Mouse (Mus musculus): ENCODE results near the gene Gm14124.
"Not testable (repeated sequence)": the region's sequence is repeated elsewhere in the genome, so short reads cannot be mapped to it uniquely, and the experiment has no call there.

Gm14124 gene

GRCm38 (mm10) chr2:150257291-150257690 lies at the start of gene Gm14124:
Gene Gm14124, plus strand, starts transcription at chr2:150257517.
- DNase-seq = not testable (repeated sequence)

GRCm38 (mm10) chr2:150217600-150218362 lies 39.5 kb upstream of the Gm14124 start, which contains the start of gene Zfp937:
Gene Zfp937, plus strand, starts transcription at chr2:150218073.
- peak; percentile 79 to 87 for DNase-seq

- not testable (repeated sequence) for DNase-seq
Measured at GRCm38 (mm10) chr2:150218363-150218725, 39.0 kb upstream of the Gm14124 start.

- DNase-seq = not testable (repeated sequence)
Measured at GRCm38 (mm10) chr2:150223263-150223662, 34.1 kb upstream of the Gm14124 start.

- DNase-seq = no peak
Measured at GRCm38 (mm10) chr2:150243211-150243610, 14.1 kb upstream of the Gm14124 start.

- DNase-seq = not testable (repeated sequence)
Measured at GRCm38 (mm10) chr2:150255491-150255890, 1.8 kb upstream of the Gm14124 start, which contains the start of gene Gm21994. Gene Gm21994, minus strand, starts transcription at chr2:150255591.

GRCm38 (mm10) chr2:150256861-150257260 lies 456 bp upstream of the Gm14124 start:
- DNase-seq = not testable (repeated sequence)

- no peak for DNase-seq
Measured at GRCm38 (mm10) chr2:150293669-150294068, 36.4 kb downstream of the Gm14124 start.

- no peak for DNase-seq
Measured at GRCm38 (mm10) chr2:150299096-150299495, 41.8 kb downstream of the Gm14124 start.

GRCm38 (mm10) chr2:150307183-150307773 lies 50.0 kb downstream of the Gm14124 start:
- DNase-seq = peak; percentile 19 to 35

GRCm38 (mm10) chr2:150310952-150311884 lies 53.9 kb downstream of the Gm14124 start:
- DNase-seq = peak; percentile 92 to 93

- no peak for DNase-seq
Measured at GRCm38 (mm10) chr2:150316140-150316539, 58.8 kb downstream of the Gm14124 start.

- no peak for DNase-seq
Measured at GRCm38 (mm10) chr2:150318973-150319372, 61.7 kb downstream of the Gm14124 start.
